Mouse (Mus musculus) bone marrow macrophage, adult 2 months (primary cell): ENCODE results near the gene Ddx43. TPM values are rescaled to one million over a fixed set of nuclear protein-coding genes. Genes with fewer than 3 reads are reported as not detected.

Experiments used
- H3K27ac ChIP-seq: 2 replicates; pipeline ENCODE4 v1.5.1; 2012; ENCODE audit warnings: low read depth, low read length; ENCODE audit not compliant: insufficient read depth
- H3K4me1 ChIP-seq: 2 replicates; pipeline ENCODE4 v1.6.1; 2012; ENCODE audit warnings: low read length; ENCODE audit not compliant: control insufficient read depth, insufficient read depth
- H3K4me3 ChIP-seq: 2 replicates; pipeline ENCODE4 v1.5.1; 2012; ENCODE audit warnings: mild to moderate bottlenecking, low read length, moderate library complexity; ENCODE audit not compliant: insufficient read depth
- CTCF ChIP-seq: IDR thresholded peaks from 2 replicates; pipeline ENCODE4 v1.5.1; 2012; ENCODE audit warnings: low read depth, mild to moderate bottlenecking, low read length, moderate library complexity
- POLR2A ChIP-seq: IDR thresholded peaks from 2 replicates; pipeline ENCODE4 v1.6.1; 2012; ENCODE audit warnings: mild to moderate bottlenecking, low read depth, low read length, borderline replicate concordance
- polyA plus RNA-seq: library from polyadenylated mRNA; stranded (reverse); fragments of >200 nt; gene quantifications from 2 replicates; pipeline ENCODE4 v1.2.4, GENCODE M21; 2012; ENCODE audit not compliant: missing spikeins, insufficient read depth, insufficient read length

Ddx43 gene
- polyA plus RNA-seq, 1 experiment: 0.25 TPM

DNA sequence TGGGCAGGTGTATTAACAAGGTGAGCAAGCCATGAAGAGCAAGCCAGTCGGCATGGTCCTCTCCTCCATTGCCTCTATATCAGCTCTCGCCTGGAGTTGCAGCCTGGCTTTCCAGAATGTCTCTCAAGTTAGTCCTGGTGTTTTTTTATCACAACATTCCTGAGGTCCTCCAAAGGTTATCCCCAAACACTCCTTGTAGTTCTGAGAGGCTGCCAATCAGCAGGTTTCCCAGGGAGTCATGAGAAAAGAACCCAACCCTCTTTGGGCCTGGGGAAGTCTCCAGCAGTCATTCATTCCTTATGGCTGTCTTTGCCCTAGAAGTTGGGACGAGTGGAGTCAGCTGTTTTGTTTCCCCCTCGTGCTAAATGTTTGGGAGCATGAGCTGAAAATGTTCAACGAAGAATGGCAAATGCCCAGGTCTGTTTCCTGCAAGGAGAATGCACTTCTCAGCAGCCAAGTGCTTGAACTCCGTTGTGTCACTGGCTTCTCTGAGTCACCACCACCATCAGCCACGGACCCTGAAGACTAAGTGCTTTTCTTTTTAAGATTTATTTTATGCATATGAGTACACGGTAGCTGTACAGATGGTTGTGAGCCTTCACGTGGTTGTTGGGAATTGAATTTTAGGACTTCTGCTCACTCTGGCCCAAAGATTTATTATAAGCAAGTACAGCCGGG is 22.6 kb upstream of the Ddx43 start:
- H3K4me3 ChIP-seq: no peak overlapping the region
- H3K27ac ChIP-seq: no peak overlapping the region
- TF ChIP-seq CTCF (no peak), POLR2A (no peak)
- H3K4me1 ChIP-seq: no peaks in the 10 kb centered on the region; the same call in 1 of the 2 replicates

DNA sequence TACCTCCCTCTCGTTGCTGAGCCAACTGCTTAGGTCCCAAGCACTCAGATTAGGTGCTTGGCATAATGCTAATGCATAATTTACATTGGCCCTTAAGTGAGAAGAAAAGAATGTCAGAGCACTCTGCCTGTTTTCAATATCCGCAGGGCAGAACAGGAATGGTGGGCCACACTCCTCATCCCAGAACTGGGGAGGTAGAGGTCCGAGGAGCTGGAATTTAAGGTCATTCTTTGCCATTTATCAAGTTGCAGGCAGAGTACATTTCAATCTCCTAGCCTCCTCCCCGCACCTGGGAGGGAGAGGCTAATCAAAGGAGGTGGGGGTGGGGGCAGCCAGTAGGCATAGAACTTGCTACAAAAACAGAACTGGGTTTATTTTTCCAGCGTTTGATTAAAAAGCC is 21.2 kb upstream of the Ddx43 start:
- H3K4me1 ChIP-seq: no peaks in the 10 kb centered on the region; the same call in 1 of the 2 replicates
- TF ChIP-seq CTCF (no peak), POLR2A (no peak)
- H3K27ac ChIP-seq: no peak overlapping the region
- no peak overlapping the region for H3K4me3 ChIP-seq

DNA sequence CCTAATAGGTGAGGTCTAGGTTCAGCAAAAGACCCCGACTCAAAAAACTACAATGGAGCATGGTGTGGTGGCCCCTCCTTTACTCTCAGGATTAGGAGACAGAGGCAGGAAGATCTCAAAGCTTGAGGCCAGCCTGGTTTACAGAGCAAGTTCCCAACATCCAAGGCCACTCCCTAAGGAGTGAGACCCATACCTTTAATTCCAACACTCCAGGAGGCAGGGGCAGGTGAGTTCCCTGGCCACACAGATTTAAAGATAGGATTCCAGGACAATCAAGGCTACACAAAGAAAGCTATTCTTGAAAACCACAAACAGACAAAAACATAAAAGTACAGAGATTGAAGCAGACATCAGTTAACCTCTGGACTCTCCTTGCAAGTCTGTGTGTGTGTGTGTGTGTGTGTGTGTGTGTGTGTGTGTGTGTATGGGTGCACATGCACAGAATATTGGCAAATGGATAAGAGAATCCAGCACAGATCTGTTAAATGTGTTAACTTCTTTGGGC is 20.6 kb upstream of the Ddx43 start:
- Histone ChIP-seq H3K4me1 (no peaks in the 10 kb centered on the region; the same call in 1 of the 2 replicates), H3K4me3 (no peak overlapping the region), H3K27ac (no peak overlapping the region)
- TF ChIP-seq POLR2A (no peak), CTCF (no peak)

DNA sequence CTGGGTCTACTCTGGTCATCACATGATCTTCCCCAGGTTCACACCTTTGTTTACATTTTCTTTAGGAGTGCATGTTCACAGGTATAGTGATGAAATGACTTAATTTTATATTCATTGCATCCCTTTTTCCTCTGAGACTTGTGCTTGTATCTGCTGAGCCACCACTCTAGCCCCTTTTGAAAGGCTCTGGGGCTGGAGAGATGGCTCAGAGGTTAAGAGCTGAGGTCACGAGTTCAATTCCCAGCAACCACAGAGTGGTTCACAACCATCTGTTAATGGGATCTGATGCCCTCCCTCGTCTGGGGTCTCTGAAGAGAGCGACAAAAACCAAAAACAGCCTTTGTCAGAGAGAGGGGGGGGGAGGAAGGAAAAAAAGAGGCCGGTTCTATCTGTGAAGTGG is 20.1 kb upstream of the Ddx43 start:
- H3K4me3 ChIP-seq: no peak overlapping the region
- H3K27ac ChIP-seq: no peak overlapping the region
- no peaks in the 10 kb centered on the region; the same call in 1 of the 2 replicates for H3K4me1 ChIP-seq
- no peak for TF ChIP-seq POLR2A
- TF ChIP-seq CTCF: no peak

DNA sequence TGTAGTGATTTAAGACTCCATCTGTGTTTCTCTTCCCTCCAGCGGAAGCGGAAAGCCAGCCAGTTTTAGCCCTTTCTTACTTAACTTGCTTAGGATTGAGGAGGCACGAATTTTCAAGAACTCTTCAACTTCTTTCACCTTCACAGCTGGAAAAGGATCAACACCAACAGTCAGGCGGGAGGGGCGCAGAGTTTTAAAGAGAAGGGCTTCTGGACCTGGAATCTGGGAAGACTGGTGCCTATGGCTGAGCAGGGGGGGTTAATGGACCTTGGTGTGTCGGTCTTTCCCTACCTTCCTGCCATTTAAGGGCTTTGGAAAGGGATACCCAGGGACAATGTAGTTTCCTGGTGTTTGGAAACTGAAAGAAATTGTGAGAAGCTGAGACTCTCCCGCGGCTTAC is 18.0 kb upstream of the Ddx43 start:
- TF ChIP-seq CTCF: no peak
- no peak for TF ChIP-seq POLR2A
- no peaks in the 10 kb centered on the region; the same call in 1 of the 2 replicates for H3K4me1 ChIP-seq
- H3K4me3 ChIP-seq: no peak overlapping the region
- H3K27ac ChIP-seq: no peak overlapping the region

DNA sequence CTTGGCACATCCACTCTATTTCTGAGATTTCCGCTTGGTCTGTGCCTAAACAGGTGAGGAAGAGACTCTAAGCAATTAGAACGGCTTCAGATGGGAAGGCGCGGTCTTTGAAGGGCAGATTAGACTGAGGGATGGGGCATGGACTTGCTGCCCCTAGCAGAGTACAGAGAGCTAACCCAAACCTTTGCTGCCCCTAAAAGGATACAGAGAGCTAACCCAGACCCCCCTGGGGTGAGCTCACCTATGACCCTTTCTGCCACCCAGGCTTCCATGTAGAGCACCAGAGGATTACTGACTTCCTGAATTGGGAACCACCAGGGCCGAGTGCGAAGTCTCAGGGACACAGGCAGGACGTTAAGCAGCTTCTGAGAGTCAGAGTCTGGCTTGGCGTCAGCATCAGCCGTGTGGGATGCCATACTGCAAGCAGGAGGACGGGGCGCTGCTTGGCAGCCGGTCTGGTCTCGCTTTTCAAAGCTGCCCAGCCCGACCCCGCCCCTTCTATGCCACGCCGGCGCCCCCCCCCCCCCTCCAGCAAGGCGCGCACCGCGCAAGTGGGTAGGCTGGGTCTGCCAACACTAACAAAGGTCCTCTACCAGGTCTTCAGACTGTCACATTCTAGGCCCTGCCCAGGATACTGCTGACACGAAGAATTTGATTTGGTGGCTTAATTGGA is 17.3 kb upstream of the Ddx43 start, which contains the start of gene Ooep:
Gene Ooep (minus strand): TSS at position 613 of the 673 bp plus-strand sequence.
- Histone ChIP-seq H3K4me3 (peak within 1 kb of the TSS; percentile 19; the same call in 1 of the 2 replicates), H3K4me1 (no peaks in the 10 kb centered on the region; the same call in 1 of the 2 replicates), H3K27ac (no peak within 1 kb of the TSS)
- TF ChIP-seq POLR2A: no peak
- TF ChIP-seq CTCF: no peak

DNA sequence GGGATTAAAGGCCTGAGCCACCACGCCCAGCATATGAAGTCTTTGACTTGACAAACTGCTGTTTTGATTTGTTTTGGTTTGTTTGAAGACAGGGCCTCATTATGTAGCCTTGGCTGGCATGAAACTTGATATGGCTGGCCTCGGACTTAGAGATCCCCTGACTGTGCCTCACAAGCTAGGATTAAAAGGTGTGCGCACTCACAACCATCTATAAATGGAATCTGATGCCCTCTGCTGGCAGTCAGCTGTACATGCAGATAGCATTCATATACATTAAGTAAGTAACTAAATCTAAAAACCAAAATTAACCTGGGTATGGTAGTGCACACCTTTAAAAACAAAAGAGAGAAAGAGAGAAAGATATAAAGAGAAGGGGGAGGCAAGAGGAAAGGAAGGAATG is 9.7 kb upstream of the Ddx43 start:
- TF ChIP-seq POLR2A (no peak), CTCF (peak; percentile 40; the same call in 1 of the 2 replicates)

DNA sequence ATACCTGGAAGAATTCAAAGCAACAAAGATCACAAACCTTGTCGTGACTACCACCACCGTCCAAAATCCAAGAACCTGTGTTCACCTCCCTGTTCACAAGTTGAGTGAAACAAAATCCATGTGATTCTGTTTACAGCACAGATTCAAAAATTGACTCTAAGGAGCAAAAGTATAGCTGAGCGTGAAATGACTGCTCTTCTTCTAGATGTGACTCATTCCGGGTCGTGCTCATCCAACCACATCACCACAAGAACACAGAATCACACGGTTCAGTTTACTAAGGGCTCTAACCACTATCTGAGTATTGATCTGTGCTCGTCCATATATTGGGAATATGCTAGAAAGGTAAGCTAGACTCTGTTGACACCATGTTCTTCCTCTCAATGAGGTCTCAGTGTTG is 8.6 kb upstream of the Ddx43 start:
- Histone ChIP-seq H3K4me1 (no peaks in the 10 kb centered on the region), H3K27ac (no peak overlapping the region), H3K4me3 (no peak overlapping the region)
- TF ChIP-seq POLR2A: no peak
- no peak for TF ChIP-seq CTCF

More for the DNA sequence above, 9.7 kb upstream of the Ddx43 start:
- H3K27ac ChIP-seq: no peak overlapping the region
- H3K4me3 ChIP-seq: no peak overlapping the region
- no peaks in the 10 kb centered on the region for H3K4me1 ChIP-seq

DNA sequence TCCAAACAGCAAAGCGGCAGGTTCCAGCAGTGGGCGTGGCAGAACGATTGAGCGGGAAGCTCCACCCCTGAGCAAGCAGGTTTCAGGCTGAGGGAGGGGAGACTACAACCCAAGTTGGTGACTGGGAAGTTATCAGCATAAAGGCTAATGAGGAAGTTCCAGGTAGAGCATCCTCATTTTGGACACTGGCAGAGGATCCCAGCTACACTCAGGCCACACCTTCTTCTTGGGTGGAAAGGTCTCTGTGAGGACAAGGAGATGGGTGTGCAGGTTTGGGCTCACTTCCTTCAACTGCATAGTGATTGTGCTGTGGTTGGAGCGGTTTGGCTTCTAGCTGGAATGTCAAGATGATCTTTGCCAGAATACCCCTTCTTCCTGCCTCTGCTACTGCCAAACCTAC is 5.6 kb upstream of the Ddx43 start:
- H3K4me3 ChIP-seq: no peak overlapping the region
- TF ChIP-seq POLR2A (no peak), CTCF (no peak)
- H3K4me1 ChIP-seq: no peaks in the 10 kb centered on the region
- H3K27ac ChIP-seq: no peak overlapping the region

DNA sequence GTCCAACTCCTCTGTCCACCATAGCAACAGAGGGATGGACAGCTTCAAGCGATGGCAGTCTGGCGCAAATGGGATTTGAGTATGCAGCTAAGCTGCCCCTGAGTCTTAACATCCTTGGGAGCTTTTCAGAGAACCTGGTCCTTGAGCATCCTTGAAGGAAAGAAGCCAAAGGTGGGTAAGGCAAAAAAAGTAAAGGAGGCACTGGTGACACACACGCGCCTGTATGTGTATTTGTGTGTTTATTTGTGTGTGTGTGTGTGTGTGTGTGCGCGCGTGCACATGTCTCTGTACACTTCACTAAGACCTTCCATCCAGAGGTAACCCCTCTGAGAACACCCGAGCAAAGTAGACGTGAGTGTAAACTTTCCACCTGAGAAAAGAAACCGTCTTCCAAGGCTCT is 1.8 kb upstream of the Ddx43 start:
- no peak overlapping the region for H3K27ac ChIP-seq
- H3K4me3 ChIP-seq: no peak overlapping the region
- TF ChIP-seq CTCF (no peak), POLR2A (no peak)
- H3K4me1 ChIP-seq: no peaks in the 10 kb centered on the region

DNA sequence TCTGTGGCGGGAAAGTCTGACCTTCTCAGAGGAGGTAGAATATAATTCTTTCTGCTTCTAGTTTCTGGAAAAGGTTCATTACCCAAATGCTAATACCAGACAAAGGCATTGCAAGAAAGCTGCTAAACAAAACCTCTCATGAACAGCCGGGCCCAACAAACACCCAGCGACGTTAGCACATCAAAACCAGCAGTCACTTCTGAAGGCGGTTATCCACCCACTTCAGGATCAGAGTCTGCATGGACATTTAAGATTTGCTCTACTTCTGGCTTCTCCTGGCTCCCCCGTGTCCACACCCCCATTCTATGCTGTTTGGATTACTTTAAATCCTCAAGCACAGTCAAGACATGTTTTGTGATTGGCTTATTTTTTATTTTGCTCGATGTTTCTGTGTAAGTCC is 975 bp upstream of the Ddx43 start:
- TF ChIP-seq CTCF: no peak
- no peak for TF ChIP-seq POLR2A
- Histone ChIP-seq H3K4me3 (no peak overlapping the region), H3K4me1 (no peaks in the 10 kb centered on the region), H3K27ac (no peak overlapping the region)
